Mouse (Mus musculus) MEL-GATA-1-ER (cell line): ENCODE data around the gene Pax5.

Source experiments
- DNase-seq: peaks from one replicate; pipeline ENCODE4 v3.0.0-alpha.2; 2012; ENCODE audit warnings: low read depth; ENCODE audit errors: extremely low read depth

Gene Pax5

GRCm38 (mm10) chr4:44601370-44601769 is 108.9 kb downstream of the Pax5 start:
- DNase-seq = no peak

DNA sequence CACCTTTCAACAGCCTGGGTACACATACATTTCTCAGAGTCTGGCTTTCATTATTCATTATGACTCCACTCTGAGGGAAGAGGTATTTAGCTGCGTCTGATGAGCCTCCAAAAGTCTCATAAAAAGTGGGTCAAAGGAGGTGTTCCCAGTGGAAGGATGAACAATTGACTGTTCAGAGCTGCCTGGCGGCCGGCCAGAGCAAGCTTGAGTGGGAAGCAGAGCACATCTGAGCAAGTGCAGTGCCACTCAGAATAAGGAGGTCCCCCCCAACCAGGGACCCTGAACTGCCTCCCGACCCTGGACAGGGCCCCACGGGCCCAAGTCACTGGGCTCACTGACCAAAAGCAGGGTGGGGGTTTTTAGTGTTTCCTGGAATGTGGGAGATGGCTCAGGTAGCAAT is 109.4 kb downstream of the Pax5 start:
- no peak for DNase-seq

DNA sequence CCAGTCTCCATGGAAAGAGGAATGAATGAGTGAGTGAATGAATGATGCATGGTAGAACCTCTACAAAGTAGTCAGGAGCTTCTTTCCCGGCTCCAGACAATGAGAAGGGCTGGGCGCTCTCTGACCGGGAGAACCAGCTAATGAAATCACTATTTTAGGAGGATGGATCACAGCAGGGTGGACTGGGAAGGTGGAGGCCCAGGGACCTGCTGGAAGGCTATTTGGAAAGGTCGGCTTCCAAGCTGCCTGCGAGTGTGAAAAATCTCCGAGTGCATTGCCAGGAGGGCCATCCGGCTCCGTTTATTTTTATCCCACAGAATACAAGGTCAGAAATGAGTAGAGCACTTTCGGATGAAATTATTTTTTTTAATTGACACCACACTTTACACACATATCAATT is 112.3 kb downstream of the Pax5 start:
- DNase-seq = no peak

DNA sequence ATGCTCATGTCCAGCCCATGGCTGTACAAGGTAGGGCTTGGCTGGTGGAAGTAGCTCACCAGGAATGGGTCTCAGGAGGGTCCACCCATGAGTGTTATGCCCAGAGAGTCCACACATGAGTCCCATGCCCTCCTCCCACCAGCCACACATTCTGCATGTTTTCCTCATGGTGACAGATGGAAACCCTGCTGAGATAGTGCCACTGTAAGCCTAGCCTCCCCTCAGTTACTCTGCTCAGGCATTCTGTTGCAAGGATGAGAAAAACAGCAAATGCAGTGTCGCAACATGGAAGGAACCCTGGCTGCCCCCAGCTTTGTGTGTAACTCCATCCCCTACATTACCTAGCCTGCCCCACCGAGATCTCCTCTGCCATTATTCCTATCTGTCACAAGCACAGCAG is 117.2 kb downstream of the Pax5 start:
- DNase-seq = no peak

DNA sequence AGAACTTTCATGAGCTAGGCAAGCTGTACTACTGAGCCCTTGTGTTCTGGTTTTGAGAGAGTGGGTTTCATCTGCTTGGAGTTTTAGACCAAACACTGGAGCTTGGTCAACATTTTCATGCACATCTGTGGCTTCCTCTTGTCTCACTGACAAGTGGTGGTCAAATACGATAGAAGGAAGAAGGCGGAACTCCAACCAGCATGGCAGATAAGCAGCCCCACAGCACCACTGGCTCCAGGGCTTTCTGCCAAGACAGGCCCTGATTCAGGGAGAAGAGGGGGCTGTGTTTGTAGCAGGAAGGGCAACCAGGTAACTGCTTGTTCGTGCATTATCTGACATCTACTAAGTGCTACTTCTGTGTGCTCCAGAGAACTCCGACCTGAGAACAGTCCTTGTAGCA is 127.6 kb downstream of the Pax5 start:
- peak; percentile 66 for DNase-seq

GRCm38 (mm10) chr4:44578591-44578990 is 131.7 kb downstream of the Pax5 start:
- DNase-seq = no peak

GRCm38 (mm10) chr4:44577293-44577692 is 133.0 kb downstream of the Pax5 start:
- DNase-seq = no peak

DNA sequence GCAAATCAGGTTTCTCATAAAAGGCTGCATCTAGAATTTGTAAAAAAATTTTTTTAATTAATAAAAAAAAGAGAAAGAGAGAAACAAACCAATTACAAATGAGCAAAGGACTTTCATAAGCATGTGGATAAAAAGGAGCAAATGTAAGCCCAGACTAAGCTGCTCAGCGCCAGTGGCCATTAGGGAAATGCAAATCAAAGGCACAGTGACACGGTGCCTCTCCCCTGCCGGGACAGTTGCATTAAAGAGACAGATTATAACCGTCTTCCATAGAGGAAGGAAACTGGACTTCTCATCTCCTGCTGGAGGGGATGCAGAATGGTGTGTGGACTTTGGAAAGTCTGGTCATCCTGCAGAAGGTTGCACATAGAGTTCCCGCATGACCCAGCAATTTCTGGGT is 133.5 kb downstream of the Pax5 start:
- no peak for DNase-seq

GRCm38 (mm10) chr4:44573017-44573416 is 137.3 kb downstream of the Pax5 start:
- DNase-seq = no peak

DNA sequence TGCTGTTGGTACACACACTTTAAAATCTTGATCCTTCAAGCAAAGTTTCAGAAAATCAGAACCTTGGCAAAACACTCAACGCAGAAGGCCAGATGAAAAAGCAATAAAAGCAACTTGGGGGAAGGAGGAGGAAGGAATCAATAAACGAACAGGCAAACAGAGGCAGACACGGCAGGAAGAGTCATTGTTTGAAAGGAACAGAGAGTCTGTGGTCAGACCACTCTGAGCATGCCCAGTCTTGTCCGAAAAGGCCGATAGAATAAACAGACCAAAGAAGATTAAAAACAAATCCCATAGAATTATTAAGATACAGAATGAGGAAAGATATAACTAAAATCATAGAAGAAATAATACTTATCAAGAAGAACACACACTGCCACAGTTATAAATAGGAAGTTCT is 137.9 kb downstream of the Pax5 start:
- DNase-seq = no peak

- DNase-seq = no peak
These were observed 141.1 kb downstream of the Pax5 start for GRCm38 (mm10) chr4:44569138-44569537.

GRCm38 (mm10) chr4:44568666-44569065 is 141.6 kb downstream of the Pax5 start:
- no peak for DNase-seq

GRCm38 (mm10) chr4:44566401-44566800 is 143.9 kb downstream of the Pax5 start:
- DNase-seq = no peak

DNA sequence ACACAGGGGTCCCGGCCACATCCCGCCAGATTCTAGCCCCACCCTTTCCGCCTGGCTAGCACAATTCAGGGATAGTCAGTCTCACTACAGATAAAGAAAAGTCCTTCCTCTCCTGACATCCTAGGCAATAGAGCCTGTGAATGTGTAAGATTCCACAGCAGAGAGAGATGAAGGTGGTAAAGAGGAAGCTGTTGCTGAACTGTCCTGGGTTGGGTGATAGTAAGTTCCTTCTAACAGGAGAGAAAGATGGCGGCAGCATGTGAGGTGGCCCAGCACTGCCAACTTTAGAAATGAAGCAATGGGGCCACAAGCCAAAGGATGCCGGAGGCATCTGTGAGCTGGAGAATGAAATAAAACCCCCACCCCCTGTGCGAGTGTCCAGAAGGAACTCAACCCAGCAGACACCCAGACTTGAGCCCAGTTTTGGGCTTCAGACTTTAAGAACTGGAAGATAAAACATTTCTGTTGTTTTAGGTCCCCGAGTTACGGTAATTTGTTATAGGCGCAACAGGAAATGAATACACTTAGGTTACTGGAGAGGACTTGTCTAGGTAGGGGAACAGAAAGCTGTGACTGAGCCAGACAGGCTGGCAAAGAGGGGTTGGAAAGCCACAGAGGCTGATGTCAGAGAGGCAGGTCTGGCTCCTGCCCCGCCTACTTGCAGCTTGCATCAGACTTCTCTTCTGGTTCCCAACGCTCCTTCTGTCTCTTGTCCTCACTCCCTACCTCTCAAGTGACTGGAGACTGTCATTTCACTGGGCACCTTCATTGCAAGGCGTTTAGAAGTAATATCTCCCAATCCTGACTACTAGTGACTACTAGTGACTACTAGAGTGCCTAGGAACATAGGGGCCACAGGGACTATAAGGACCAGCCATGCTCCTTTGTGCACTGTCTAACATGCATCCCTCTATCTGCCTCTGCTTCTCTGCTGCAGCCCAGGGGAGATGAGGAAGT is 144.9 kb downstream of the Pax5 start:
- DNase-seq = peak; percentile 50

- DNase-seq = peak; percentile 30
These were observed 145.7 kb downstream of the Pax5 start for GRCm38 (mm10) chr4:44564602-44565001.

DNA sequence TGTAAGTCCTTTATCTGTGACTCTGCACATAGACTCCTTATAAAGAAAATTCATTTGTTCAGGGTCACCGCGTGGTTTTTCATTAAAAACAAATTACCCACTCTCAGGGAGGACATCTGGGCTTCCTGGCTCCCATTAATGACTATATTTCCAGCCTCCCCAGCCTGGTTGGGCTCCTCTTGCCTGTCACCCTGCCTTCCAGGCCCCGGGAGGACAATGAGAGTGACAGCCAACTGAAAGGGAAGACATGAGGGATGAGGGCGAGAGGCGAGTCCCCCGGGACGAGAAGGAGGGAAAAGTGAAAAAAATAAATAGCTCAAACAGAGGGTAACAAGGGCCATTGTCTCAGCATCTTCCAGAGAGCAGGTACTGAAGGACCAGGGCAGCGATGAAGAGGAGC is 149.3 kb downstream of the Pax5 start:
- DNase-seq = no peak

- DNase-seq = no peak
These were observed 151.7 kb downstream of the Pax5 start for GRCm38 (mm10) chr4:44558564-44558955.

DNA sequence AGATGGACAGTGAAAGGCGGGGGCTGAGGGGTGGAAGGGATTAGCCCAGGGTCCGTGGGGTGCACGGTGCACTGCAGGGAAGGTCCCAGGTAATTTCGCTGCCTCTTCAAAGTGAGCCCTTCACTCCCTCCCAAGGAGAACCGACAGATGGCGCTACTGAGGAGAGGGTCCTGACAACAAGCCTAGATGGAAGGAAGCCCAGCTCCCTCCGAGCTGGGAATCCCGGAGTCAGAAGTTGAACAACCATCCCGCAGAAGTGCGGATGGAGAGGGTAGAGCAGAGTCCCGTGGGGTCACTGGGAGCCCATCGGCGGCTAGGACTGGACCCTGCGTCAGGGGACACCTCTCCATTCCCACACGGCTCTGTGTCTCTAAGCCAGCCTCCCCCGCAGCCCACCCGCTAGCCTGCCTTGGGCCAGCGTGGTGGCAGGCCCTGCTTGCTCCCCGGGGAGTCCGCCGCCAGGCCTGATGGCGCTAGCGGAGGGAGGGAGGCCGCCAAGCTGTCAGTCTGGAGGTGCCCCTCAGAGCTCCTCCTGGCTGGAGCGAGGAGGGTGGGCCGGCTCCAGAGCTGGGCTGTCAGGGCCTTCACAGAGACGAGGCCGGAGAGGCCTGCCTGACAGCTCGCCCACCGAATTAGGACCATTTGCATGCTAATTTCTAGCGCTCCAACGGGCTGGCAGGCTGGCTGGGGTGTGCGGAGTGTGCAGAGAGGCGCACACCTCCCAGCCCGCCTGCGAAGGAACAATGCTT is 152.3 kb downstream of the Pax5 start:
- no peak for DNase-seq

DNA sequence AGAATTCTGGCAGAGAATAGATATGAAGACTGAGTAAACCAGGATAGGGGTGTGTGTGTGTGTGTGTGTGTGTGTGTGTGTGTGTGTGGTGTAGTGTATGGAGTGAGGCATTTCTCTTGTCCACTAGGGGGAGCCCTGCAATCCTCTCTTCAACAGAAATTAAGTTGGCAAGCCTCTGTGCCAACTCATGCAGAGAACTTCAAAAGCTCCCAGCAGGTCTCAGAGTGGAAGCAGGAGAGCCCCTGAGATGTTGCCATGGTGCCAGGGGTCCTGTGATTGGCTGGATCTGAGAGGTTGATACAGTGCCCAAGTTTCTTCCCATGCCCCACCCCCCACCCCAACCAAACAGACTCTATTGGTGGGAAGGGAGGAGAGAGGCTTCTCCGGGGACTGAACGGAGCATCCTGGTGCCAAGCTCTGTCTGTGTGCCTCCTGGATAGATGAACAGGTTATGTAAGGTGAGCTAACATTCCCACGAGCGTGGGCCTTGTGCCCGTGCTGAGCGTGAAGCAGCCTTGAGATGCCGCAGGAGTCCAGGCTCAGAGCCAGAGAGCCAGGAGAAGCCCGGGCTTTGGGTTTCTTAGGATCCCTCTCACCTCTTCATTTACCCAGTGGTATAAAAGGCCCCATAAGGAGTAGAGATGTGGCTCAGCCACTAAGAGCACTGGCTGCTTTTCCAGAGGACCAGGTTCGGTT is 153.6 kb downstream of the Pax5 start:
- DNase-seq = no peak

DNA sequence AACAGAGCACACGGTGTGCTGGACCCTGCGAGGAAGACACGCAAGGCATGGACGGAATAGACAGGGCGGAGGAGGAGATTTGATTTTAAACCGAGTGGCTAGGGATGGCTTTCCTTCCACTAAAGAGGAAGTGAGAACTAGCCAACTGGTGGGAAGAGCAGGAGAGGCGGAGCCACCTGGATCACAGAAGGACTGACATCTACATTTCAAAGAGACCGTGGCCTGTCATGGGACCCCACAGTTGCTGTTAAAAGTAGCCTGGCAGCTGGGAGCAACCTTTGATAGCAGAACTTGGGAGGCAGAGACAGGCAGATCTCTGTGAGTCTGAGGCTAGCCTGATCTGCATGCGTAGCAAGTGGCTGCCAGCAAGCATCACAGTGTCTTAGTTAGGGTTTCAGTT is 154.7 kb downstream of the Pax5 start:
- DNase-seq = no peak

DNA sequence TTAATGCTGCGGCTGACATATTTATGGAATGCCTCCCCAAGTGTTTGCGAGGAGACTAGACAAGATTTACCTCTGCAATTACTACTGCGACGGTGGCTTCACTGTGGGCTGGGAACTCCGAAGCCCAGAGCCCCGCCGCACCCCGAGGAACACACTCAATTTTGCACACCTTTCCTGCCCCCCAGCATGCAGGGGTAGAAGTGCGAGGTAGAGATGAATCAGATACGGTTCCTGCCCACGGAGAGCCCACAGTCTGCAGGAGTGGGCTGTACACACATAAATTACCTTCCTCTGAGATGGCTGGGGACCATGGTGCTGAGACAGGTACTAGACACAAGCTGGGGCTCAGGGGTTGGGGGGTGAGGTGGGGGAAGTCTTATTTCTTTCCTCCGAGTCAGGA is 158.8 kb downstream of the Pax5 start:
- DNase-seq = no peak

- no peak for DNase-seq
These were observed 161.3 kb downstream of the Pax5 start for GRCm38 (mm10) chr4:44549029-44549428.
